Mouse (Mus musculus) ES-E14 (cell line): ENCODE measurements around the gene Kcnj16.

Experiments
- HCFC1 ChIP-seq: IDR thresholded peaks from 2 replicates; pipeline ENCODE4 v1.6.1; 2012; ENCODE audit warnings: low read length, inconsistent platforms, borderline replicate concordance; ENCODE audit not compliant: insufficient read depth
- MAFK ChIP-seq: IDR thresholded peaks from 2 replicates; pipeline ENCODE4 v1.6.1; 2014; ENCODE audit warnings: mild to moderate bottlenecking, low read depth, low read length, inconsistent platforms; ENCODE audit not compliant: insufficient read depth
- ZC3H11A ChIP-seq: IDR thresholded peaks from 2 replicates; pipeline ENCODE4 v1.6.1; 2012; ENCODE audit warnings: low read depth, mild to moderate bottlenecking, inconsistent platforms, low read length, borderline replicate concordance

DNA sequence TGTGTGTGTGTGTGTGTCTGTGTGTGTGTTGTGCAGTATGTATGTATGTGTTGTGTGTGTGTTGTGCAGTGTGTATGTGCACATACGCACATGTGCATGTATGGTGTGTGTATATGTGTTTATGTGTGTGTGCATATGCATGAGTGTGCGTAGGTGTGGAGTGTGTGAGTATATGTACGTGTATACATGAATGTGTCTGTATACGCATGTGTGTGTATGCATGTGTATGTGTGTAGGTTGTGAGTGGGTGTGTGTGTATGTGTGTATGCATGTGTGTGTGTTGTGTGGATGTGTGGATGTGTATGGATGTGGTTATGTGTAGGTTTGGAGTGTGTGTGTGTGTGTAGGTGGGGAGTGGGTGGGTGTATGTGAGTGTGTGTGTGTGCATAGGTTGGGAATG, 89.6 kb downstream of the Kcnj16 start:
- no peak for TF ChIP-seq MAFK
- no peak for TF ChIP-seq HCFC1
- TF ChIP-seq ZC3H11A: no peak
